Mouse (Mus musculus): Measurements from ENCODE around the gene Slc7a11. TPM values are rescaled to one million over a fixed set of nuclear protein-coding genes. Genes with fewer than 3 reads are reported as not detected.

The Slc7a11 gene
- total RNA-seq, 1 experiment from 2014 or later = 5.7 TPM

DNA sequence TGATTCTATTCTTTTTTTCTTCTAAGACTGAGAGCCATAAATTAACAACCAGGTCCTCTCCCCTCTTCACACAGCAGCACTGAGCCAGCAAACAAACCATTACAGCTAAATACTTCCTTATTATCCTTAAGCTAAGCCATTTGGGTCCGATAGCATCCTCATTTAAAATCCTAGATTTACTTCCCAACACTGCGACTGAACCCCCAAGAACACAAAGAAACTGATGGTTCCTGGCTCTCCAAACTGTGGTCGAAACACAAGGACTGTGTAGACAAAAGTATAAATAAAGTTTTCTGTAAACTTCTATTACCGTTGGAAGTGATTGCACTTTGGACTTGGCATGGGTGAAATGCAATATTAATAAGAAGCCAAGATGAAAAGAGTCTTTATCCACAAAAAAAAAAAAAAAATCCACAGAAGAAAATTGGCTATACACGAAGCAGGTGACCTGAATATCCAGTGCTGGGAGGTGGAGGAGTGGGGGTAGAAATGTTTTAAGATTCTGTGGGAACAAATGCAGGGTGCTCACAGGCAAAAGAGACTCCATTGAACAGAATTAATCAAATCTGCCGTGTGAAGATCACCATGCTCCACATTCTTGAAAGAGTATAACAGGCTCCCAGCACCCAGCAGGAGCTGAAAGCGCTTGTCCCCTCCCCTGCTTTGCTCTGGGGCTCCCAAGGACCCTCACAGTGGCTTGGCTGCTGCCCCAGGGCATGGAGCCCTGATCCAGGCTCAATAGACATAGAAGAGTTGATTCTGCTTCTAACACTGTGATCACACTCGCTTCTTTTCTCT is 21.7 kb downstream of the Slc7a11 start:
- ATAC-seq (replicated peaks in 1 of 2; ENCODE audit: insufficient read depth in 1 of 2, low FRiP score in 2 of 2, low TSS enrichment in 1 of 2, low read depth in 1 of 2, poor library complexity in 2 of 2, severe bottlenecking in 2 of 2) = no peak

DNA sequence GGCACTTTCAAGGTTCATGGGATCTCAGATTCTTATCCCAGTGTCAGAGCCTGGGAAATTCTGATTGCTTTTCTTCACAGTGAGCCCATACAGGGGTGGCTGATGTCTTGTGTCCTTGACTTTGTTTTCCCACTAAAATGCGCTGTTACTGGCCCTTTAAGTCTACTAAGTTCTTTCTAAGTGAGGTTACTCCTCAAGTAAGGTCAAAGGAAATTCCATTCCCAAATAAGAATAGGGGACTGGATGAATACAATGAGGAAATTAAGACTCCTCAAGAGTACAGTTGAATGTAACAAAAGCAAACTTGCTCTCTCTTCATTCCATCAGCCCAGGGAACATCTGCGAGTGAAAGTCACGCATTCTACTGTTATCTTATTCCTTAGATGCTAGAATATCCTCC is 24.3 kb downstream of the Slc7a11 start:
- ATAC-seq (replicated peaks in 1 of 2; ENCODE audit: insufficient read depth in 1 of 2, low FRiP score in 2 of 2, low TSS enrichment in 1 of 2, low read depth in 1 of 2, poor library complexity in 2 of 2, severe bottlenecking in 2 of 2) = no peak

- ATAC-seq (replicated peaks in 1 of 2; ENCODE audit: insufficient read depth in 1 of 2, low FRiP score in 2 of 2, low TSS enrichment in 1 of 2, low read depth in 1 of 2, poor library complexity in 2 of 2, severe bottlenecking in 2 of 2) = peak; percentile 97
Measured at GRCm38 (mm10) chr3:50406771-50407170, 36.6 kb downstream of the Slc7a11 start.

GRCm38 (mm10) chr3:50405915-50406314 is 37.5 kb downstream of the Slc7a11 start:
- peak; percentile 44 to 60; a peak in 2 of 4 replicates for ATAC-seq (replicated peaks in 1 of 2; ENCODE audit: insufficient read depth in 1 of 2, low FRiP score in 2 of 2, low TSS enrichment in 1 of 2, low read depth in 1 of 2, poor library complexity in 2 of 2, severe bottlenecking in 2 of 2)

GRCm38 (mm10) chr3:50388786-50389185 is 54.6 kb downstream of the Slc7a11 start:
- no peak for ATAC-seq (replicated peaks in 1 of 2; ENCODE audit: insufficient read depth in 1 of 2, low FRiP score in 2 of 2, low TSS enrichment in 1 of 2, low read depth in 1 of 2, poor library complexity in 2 of 2, severe bottlenecking in 2 of 2)

- peak; percentile 83 to 93 for ATAC-seq (replicated peaks in 1 of 2; ENCODE audit: insufficient read depth in 1 of 2, low FRiP score in 2 of 2, low TSS enrichment in 1 of 2, low read depth in 1 of 2, poor library complexity in 2 of 2, severe bottlenecking in 2 of 2)
Measured at GRCm38 (mm10) chr3:50388288-50388687, 55.1 kb downstream of the Slc7a11 start.

DNA sequence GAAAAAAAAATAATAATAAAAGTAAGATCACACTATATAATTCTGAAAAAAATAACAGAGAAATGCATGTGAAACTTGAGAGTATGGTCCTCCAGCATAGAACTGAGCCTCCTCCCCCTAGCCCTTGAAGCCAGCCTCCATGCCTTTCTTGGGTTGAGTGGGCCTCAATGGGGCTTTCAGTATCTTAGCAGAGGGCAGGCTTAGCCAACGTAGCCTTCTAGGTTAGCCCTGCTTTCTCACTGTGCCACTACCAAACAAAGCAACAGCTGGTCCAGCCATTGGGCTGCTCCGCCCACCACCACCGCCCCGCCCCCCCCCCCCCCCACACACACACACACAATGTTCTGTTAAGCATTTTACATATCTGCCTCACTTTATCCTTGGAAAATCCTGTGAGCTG is 56.1 kb downstream of the Slc7a11 start:
- no peak for ATAC-seq (replicated peaks in 1 of 2; ENCODE audit: insufficient read depth in 1 of 2, low FRiP score in 2 of 2, low TSS enrichment in 1 of 2, low read depth in 1 of 2, poor library complexity in 2 of 2, severe bottlenecking in 2 of 2)

DNA sequence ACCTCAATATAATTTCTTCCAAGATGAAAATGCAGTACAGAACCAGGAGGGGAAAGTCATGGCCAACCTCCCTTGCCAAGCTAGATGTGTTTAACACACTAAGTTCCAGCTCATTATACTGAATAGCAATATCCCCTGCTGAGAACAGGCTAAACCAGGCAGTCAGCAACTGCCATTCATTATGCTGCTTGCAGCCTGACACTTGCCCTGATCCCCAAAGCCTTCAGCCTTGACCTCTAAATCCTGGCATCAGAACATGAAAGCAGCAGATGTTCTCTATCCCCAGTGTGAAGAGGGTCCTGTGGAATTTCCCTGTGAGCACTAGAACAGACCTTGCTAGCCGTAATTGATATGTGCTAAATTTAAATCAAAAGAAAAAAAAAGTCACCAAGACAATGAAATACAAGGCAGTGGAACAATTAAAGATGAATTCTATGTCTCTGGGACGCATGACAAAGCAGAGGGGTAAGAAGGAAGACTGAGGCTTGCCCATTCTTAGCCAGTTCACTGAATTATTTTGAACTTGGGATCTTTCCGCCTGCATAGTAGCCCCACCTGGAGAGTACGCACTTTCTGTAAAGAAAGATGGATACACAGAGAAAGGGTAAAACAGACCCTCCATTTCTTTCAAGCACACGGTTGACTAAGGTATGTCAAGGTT is 56.7 kb downstream of the Slc7a11 start:
- ATAC-seq (replicated peaks in 1 of 2; ENCODE audit: insufficient read depth in 1 of 2, low FRiP score in 2 of 2, low TSS enrichment in 1 of 2, low read depth in 1 of 2, poor library complexity in 2 of 2, severe bottlenecking in 2 of 2) = no peak

DNA sequence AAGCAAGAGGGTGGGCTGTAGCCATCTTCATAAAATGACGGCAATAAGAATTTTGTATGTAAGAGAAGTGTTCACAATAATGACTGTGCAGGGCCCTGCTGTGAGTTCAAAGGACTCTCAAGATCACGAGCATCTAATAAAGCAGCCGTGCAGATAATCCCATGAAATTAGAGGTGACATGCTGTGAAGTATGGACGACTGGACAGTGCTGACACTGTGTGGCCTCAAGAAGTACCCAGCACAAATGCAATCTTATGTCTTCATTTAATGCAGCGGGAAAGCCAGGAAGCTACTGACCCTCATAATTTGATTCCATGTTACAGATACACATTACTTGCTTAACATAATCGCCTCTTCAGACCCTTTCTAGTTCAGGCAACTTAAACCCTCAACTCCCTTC is 57.3 kb downstream of the Slc7a11 start:
- ATAC-seq (replicated peaks in 1 of 2; ENCODE audit: insufficient read depth in 1 of 2, low FRiP score in 2 of 2, low TSS enrichment in 1 of 2, low read depth in 1 of 2, poor library complexity in 2 of 2, severe bottlenecking in 2 of 2) = no peak

DNA sequence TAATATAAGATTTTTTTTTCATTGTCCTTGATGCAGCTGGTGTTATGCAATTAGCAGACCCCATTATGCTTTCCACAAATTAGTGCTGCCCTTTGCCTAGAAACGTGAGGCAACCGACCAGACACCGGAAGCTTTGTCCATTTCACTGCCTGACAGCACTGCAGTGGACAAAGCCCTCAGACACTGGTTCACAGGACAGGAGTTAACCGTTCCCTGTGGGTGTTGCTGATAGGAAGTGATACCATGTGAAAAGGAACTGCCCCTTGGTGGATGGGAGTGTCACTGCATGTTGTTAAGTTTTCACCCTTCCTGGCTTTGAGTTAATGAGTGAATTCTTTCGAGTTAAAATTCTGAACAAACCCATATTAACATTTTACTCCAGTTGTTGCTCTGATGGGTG is 60.7 kb downstream of the Slc7a11 start:
- peak; percentile 51 to 79; a peak in 3 of 4 replicates for ATAC-seq (replicated peaks in 1 of 2; ENCODE audit: insufficient read depth in 1 of 2, low FRiP score in 2 of 2, low TSS enrichment in 1 of 2, low read depth in 1 of 2, poor library complexity in 2 of 2, severe bottlenecking in 2 of 2)

GRCm38 (mm10) chr3:50381861-50382693 is 61.3 kb downstream of the Slc7a11 start:
- ATAC-seq (replicated peaks in 1 of 2; ENCODE audit: insufficient read depth in 1 of 2, low FRiP score in 2 of 2, low TSS enrichment in 1 of 2, low read depth in 1 of 2, poor library complexity in 2 of 2, severe bottlenecking in 2 of 2) = peak; percentile 26 to 33; a peak in 3 of 4 replicates

DNA sequence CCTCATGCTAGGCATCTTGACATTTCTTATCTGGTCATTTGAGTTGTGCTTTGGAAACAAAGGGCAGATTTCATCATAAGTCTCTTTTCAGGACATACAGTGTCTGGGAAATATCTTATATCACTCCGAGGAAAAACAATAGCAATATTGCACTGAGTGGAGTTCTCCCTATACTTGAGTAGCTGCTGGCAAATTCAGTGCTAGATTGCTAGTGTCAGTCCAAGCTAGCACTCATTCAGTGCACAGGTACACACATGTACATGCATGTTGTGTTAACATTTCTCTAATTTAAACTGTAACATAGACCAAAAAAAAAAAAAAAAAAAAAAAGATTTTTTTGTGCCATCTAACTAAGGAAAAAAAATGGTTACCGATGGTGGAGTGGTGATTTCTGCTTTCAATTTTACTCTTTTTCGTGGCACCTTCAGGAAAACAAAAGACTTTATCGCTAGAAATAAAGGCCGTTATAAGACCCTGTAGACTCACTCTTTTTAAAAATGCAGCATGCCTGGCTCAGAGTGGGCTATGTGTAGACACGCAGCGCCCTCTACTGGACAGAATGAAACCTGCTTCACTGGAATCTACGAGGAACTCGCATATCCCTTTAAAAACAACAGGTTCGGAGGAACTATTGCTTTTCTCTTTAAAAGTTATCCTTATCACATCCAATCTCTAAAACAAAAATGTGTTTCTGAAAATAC is 62.1 kb downstream of the Slc7a11 start:
- peak; percentile 81 to 82; a peak in 3 of 4 replicates for ATAC-seq (replicated peaks in 1 of 2; ENCODE audit: insufficient read depth in 1 of 2, low FRiP score in 2 of 2, low TSS enrichment in 1 of 2, low read depth in 1 of 2, poor library complexity in 2 of 2, severe bottlenecking in 2 of 2)

DNA sequence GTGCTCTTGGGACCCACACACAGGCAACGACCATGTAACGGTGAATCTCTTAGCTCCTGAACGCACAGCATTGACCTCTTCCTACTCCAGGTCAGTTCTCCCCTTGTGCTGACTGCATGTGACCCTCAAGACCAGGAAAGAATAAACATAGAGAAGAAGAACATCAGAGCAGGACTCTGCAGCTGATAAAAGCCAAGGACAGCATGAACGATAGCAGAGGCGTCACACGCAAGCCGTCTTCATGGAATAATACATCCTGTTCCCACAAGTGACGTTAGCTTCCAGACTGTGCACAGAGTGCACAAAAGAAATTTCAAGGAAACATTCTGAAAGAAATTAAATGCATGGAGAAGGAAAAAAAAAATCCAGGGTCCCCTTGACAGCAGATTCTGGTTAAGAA is 63.5 kb downstream of the Slc7a11 start:
- ATAC-seq (replicated peaks in 1 of 2; ENCODE audit: insufficient read depth in 1 of 2, low FRiP score in 2 of 2, low TSS enrichment in 1 of 2, low read depth in 1 of 2, poor library complexity in 2 of 2, severe bottlenecking in 2 of 2) = no peak

GRCm38 (mm10) chr3:50375477-50375876 is 67.9 kb downstream of the Slc7a11 start:
- ATAC-seq (replicated peaks in 1 of 2; ENCODE audit: insufficient read depth in 1 of 2, low FRiP score in 2 of 2, low TSS enrichment in 1 of 2, low read depth in 1 of 2, poor library complexity in 2 of 2, severe bottlenecking in 2 of 2) = no peak

DNA sequence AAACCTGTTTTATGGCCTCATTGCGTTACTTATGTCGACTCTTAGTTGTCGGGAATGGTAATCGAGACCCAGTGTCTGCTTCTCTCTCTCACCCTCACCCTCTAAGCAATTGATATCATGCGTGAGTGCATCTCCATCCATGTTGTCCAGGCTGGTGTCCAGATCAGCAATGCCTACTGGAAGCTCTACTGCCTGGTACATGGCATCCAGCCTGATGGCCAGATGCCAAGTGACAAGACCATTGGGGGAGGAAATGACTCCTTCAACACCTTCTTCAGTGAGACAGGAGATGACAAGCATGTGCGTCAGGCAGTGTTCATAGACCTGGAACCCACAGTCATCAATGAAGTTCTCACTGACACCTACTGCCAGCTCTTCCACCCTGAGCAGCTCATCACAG is 73.6 kb downstream of the Slc7a11 start:
- no peak for ATAC-seq (replicated peaks in 1 of 2; ENCODE audit: insufficient read depth in 1 of 2, low FRiP score in 2 of 2, low TSS enrichment in 1 of 2, low read depth in 1 of 2, poor library complexity in 2 of 2, severe bottlenecking in 2 of 2)

DNA sequence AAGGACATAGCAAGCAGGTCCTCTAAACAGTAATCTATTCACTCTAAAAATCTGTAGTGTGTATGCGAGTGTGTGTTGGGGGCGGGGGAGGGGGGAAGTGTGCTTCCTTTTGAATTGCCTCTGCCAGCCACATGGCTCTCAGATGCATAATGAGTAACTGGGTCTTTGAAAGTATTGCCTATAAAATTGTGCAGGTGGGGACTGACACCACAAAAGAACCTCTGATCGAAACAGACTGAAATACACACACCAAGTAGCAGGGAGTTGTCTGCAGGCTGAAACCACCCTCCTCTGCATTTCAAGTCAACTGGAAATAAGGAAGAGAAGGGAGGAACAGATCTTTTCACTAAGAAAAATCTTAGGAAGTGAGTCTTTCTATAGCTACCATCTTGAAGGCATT is 76.2 kb downstream of the Slc7a11 start:
- ATAC-seq (replicated peaks in 1 of 2; ENCODE audit: insufficient read depth in 1 of 2, low FRiP score in 2 of 2, low TSS enrichment in 1 of 2, low read depth in 1 of 2, poor library complexity in 2 of 2, severe bottlenecking in 2 of 2) = no peak

GRCm38 (mm10) chr3:50363659-50364058 is 79.8 kb downstream of the Slc7a11 start:
- ATAC-seq (replicated peaks in 1 of 2; ENCODE audit: insufficient read depth in 1 of 2, low FRiP score in 2 of 2, low TSS enrichment in 1 of 2, low read depth in 1 of 2, poor library complexity in 2 of 2, severe bottlenecking in 2 of 2) = no peak

All from hematopoietic stem cell, adult 5-6 weeks (primary cell).